In genomic region chr1:153900860-153901730, GRCm38 (mm10) we compare ENCODE assay signal across 8 mouse cellular contexts. TPM values are rescaled to one million over a fixed set of nuclear protein-coding genes. Genes with fewer than 3 reads are reported as not detected.
A peak's percentile ranks its signal among the peaks of the same experiment; 100 is the strongest.
DNase-seq lines count a peak whose midpoint lies in the region; TF ChIP-seq lines count a peak whose summit lies in the region.

No protein-coding gene starts in this region.

- peak overlapping the region; percentile 90 for H3K27ac ChIP-seq in small intestine, adult 2 months (ENCODE audit: insufficient read depth, low read depth, low read length)

- H3K27me3 ChIP-seq in small intestine, adult 2 months (ENCODE audit: control insufficient read depth, insufficient read depth, low read length), result no peaks in the 10 kb centered on the region

- H3K36me3 ChIP-seq in small intestine, adult 2 months (ENCODE audit: control insufficient read depth, insufficient read depth, low read length), result peaks cover 20% of the 10 kb centered on the region

- DNase-seq in 3T3-L1 (ENCODE audit: low read depth, low spot score), result peak; percentile 41
- DNase-seq in MEL-GATA-1-ER (ENCODE audit: extremely low read depth, low read depth), result peak; percentile 46
- peak; percentile 57 for DNase-seq in embryo, embryonic 9.5 days (ENCODE audit: extremely low spot score)
- DNase-seq in heart, adult 18-20 months, result peak; percentile 79 to 86
- DNase-seq in kidney, adult 9 months, result peak; percentile 78
- DNase-seq in lung, postnatal 10 days, result peak; percentile 84
- DNase-seq in layer of hippocampus, postnatal 14 days (ENCODE audit: low spot score in 2 of 2), result no peak

- TF ChIP-seq POLR2A in small intestine, adult 2 months (IDR thresholded peaks at IDR 0.05; ENCODE audit: low read depth, low read length), result no peak

- WGBS in small intestine, adult 2 months, result 2% methylated on average over 25 of the region's 25 CpGs

- TF ChIP-seq CTCF in small intestine, adult 2 months (IDR thresholded peaks at IDR 0.05; ENCODE audit: extremely low read depth, insufficient read length, insufficient replicate concordance, low read depth, low read length), result no peak

- no peaks in the 10 kb centered on the region; the same call in none of the 2 replicates for H3K4me1 ChIP-seq in small intestine, adult 2 months (ENCODE audit: control insufficient read depth, insufficient read depth, insufficient read length, low read length)

- peak overlapping the region; percentile 96 for H3K4me3 ChIP-seq in small intestine, adult 2 months (ENCODE audit: low read depth, low read length)

RNA-seq across cellular contexts. Expression of gene Teddm2, which starts 1.1 kb away (rescaled TPM):
- total RNA-seq in heart, adult 18-20 months (2021), result under 1 TPM; 0.60 to 0.77 TPM
- polyA plus RNA-seq in small intestine, adult 2 months (2012; rRNA removed), result 0.06 and 0.08 TPM in 2 replicates
- total RNA-seq in layer of hippocampus, postnatal 14 days (2021), result 1 to 10 TPM; 1.7 to 2.8 TPM

RNA-seq across cellular contexts. Expression of gene Glul, which starts 1.4 kb away (rescaled TPM):
- total RNA-seq in heart, adult 18-20 months (2021), result 100 to 1,000 TPM; 539 to 709 TPM
- 18.4 and 19.3 TPM in 2 replicates for polyA plus RNA-seq in small intestine, adult 2 months (2012; rRNA removed)
- 1,000 to 10,000 TPM; 1,538 to 1,706 TPM for total RNA-seq in layer of hippocampus, postnatal 14 days (2021)

RNA-seq across cellular contexts. Expression of gene Teddm1a, which starts 9.6 kb away (rescaled TPM):
- total RNA-seq in heart, adult 18-20 months (2021), result not detected
- not detected in 2 replicates for polyA plus RNA-seq in small intestine, adult 2 months (2012; rRNA removed)
- not detected for total RNA-seq in layer of hippocampus, postnatal 14 days (2021)

RNA-seq across cellular contexts. Expression of gene Teddm1b, which starts 26.9 kb away (rescaled TPM):
- total RNA-seq in heart, adult 18-20 months (2021), result not detected
- not detected in 2 replicates for polyA plus RNA-seq in small intestine, adult 2 months (2012; rRNA removed)
- total RNA-seq in layer of hippocampus, postnatal 14 days (2021), result not detected

RNA-seq across cellular contexts. Expression of gene Rgsl1, which starts 57.2 kb away (rescaled TPM):
- not detected for total RNA-seq in heart, adult 18-20 months (2021)
- not detected in 2 replicates for polyA plus RNA-seq in small intestine, adult 2 months (2012; rRNA removed)
- 1 to 10 TPM in 1 of 2 experiments, under 1 TPM in 1; 0.88 to 1.0 TPM for total RNA-seq in layer of hippocampus, postnatal 14 days (2021)

Comparison
In these comparisons a context has a peak if more than half of its experiments do, and no peak if none do; other contexts are left out.
1. DNase-seq: peak in 3T3-L1 (single experiment), MEL-GATA-1-ER (single experiment), embryo, embryonic 9.5 days (single experiment), heart, adult 18-20 months (2 of 2), kidney, adult 9 months (single experiment) and lung, postnatal 10 days (single experiment); none in layer of hippocampus, postnatal 14 days (0 of 2).